Comparison of ENCODE assay signal across 8 mouse cellular contexts in the genomic region with DNA sequence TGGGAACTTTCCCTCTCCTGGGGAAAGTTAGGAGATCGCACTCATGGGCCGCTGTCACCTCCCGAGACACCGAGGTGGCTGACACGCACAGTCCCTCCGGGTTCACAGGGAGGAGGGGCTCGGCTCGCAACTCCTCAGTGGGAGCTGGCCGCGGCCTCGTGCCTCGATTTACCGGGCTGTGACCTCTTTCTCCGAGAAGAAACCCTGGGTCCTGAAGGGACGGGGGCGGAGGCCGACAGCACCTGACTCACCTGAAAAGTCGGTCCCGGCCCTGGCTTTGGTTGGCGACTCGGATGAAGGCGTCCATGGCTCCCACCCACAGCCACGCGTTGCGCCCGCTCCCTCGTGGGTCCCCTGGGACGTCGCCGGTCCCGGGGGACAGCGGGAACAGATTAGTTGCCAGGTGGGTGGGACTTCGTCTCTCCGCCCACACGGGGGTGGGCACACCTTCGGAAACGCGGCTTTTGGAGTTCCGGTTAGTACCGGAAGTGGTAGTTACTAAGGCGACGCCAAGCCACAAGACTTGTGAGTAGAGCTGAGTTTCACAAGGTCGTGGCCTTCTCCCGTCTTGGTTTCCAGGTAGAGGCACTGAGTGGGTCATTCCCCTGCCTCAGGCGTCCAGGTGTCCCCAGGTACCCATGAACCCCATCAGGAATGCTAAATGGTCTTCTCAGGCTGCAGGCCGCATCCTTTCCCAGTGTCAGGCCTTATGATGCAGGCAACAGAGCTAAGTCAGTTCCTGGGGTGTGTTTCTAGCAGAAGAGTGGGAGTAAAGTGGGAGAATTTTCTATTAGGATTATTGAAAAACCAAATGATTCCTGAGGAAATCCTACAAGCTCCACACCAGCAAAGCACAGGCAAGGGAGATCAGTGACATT. TPM values are rescaled to one million over a fixed set of nuclear protein-coding genes. Genes with fewer than 3 reads are reported as not detected.
DNase-seq lines count a peak whose midpoint lies in the region; ATAC-seq and TF ChIP-seq lines count a peak whose summit lies in the region.

A gene (minus strand): TSS at position 473 of the 878 bp plus-strand sequence.
A gene (plus strand): TSS at position 505 of the 878 bp plus-strand sequence.

- H3K4me3 ChIP-seq in cortical plate, adult 2 months (ENCODE audit: insufficient read depth, low read length): peak within 1 kb of the TSS; percentile 49
- H3K4me3 ChIP-seq in gastrocnemius, adult 2 months: peak within 1 kb of the TSS; percentile 88
- peak within 1 kb of the TSS; percentile 65 for H3K4me3 ChIP-seq in hindbrain, postnatal 0 days (ENCODE audit: low read length)

- intact Hi-C loops in gastrocnemius, adult 2 months (cut with DNase I): no loop called here

- H3K9ac ChIP-seq in hindbrain, postnatal 0 days (replicated peaks; ENCODE audit: low read length): peak within 1 kb of the TSS; percentile 55

- DNase-seq in adipocyte (ENCODE audit: low spot score): peak; percentile 86
- DNase-seq in gastrocnemius, adult 2 months: peak; percentile 80
- peak; percentile 93 for DNase-seq in hindbrain, postnatal 0 days (ENCODE audit: low spot score)
- peak; percentile 64 to 66 for DNase-seq in left cerebral cortex, adult 18-20 months (ENCODE audit: low spot score in 2 of 2)
- peak; percentile 88 for DNase-seq in lung, postnatal 4 days
- peak; percentile 88 for DNase-seq in retina, postnatal 1 day
- peak; percentile 84 for DNase-seq in thymus, postnatal 4 days

- no peaks in the 10 kb centered on the region for H3K27me3 ChIP-seq in hindbrain, postnatal 0 days (ENCODE audit: insufficient read depth, low read length)

- 0 out of 2 replicates have a peak, but pooled peaks have one; percentile 19 for TF ChIP-seq POLR2A in cortical plate, adult 2 months (IDR thresholded peaks at IDR 0.05; ENCODE audit: extremely low read depth, insufficient read depth, low read length)

- TF ChIP-seq CTCF in cortical plate, adult 2 months (IDR thresholded peaks at IDR 0.05; ENCODE audit: extremely low read depth, insufficient read depth, low read length): no peak
- no peak for TF ChIP-seq CTCF in gastrocnemius, adult 2 months (IDR thresholded peaks at IDR 0.05)
- TF ChIP-seq CTCF in hindbrain, postnatal 0 days (IDR thresholded peaks at IDR 0.05; ENCODE audit: low read depth): no peak

- no peaks in the 10 kb centered on the region for H3K9me3 ChIP-seq in hindbrain, postnatal 0 days (ENCODE audit: low read length)

- no peaks in the 10 kb centered on the region for H3K36me3 ChIP-seq in hindbrain, postnatal 0 days (ENCODE audit: insufficient read depth, low read length)

- peak; percentile 95 for ATAC-seq in hindbrain, postnatal 0 days

- H3K27ac ChIP-seq in cortical plate, adult 2 months (ENCODE audit: insufficient read depth, low read length): no peak within 1 kb of the TSS
- H3K27ac ChIP-seq in gastrocnemius, adult 2 months: peak within 1 kb of the TSS; percentile 83
- no peak within 1 kb of the TSS for H3K27ac ChIP-seq in hindbrain, postnatal 0 days

- peak within 1 kb of the TSS; percentile 99 for H3K4me2 ChIP-seq in hindbrain, postnatal 0 days (ENCODE audit: low read depth, low read length)

- H3K4me1 ChIP-seq in cortical plate, adult 2 months (ENCODE audit: control insufficient read depth, insufficient read depth, low read length): peaks cover 1% of the 10 kb centered on the region; the same call in 1 of the 2 replicates
- H3K4me1 ChIP-seq in hindbrain, postnatal 0 days (ENCODE audit: insufficient read depth, low read length): peaks cover 5% of the 10 kb centered on the region; the same call in 1 of the 2 replicates

- WGBS in hindbrain, postnatal 0 days: 3% methylated on average over 43 of the region's 46 CpGs

RNA-seq across cellular contexts. Expression of the first gene that starts in this region (rescaled TPM):
- polyA plus RNA-seq in cortical plate, adult 2 months (2012; rRNA removed): 11.4 and 12.4 TPM in 2 replicates
- total RNA-seq in gastrocnemius, adult 2 months (2021): 10 to 100 TPM; 10.4 to 15.2 TPM
- 2.9 and 3.2 TPM in 2 replicates for total RNA-seq in hindbrain, postnatal 0 days (2014; rRNA removed)
- polyA plus RNA-seq in hindbrain, postnatal 0 days (2015; fragmentation: Nextera tagmentation; extraction: Ambion mirVana): 13.5 and 14.0 TPM in 2 replicates
- 10 to 100 TPM; 10.9 to 11.9 TPM for total RNA-seq in left cerebral cortex, adult 18-20 months (2021)

RNA-seq across cellular contexts. Expression of the second gene that starts in this region (rescaled TPM):
- polyA plus RNA-seq in cortical plate, adult 2 months (2012; rRNA removed): 0.15 and 0.48 TPM in 2 replicates
- total RNA-seq in gastrocnemius, adult 2 months (2021): under 1 TPM in 1 of 2 experiments, not detected in 1; 0.14 TPM
- total RNA-seq in hindbrain, postnatal 0 days (2014; rRNA removed): 0.54 and 1.3 TPM in 2 replicates
- polyA plus RNA-seq in hindbrain, postnatal 0 days (2015; fragmentation: Nextera tagmentation; extraction: Ambion mirVana): 0.24 and 0.30 TPM in 2 replicates
- under 1 TPM in 1 of 2 experiments, not detected in 1; 0.21 TPM for total RNA-seq in left cerebral cortex, adult 18-20 months (2021)
